Mouse (Mus musculus): Measurements from ENCODE around the gene Polg2. TPM values are rescaled to one million over a fixed set of nuclear protein-coding genes. Genes with fewer than 3 reads are reported as not detected.

Gene Polg2
- total RNA-seq (2023) = 10 to 100 TPM; 11.3 to 13.7 TPM

GRCm38 (mm10) chr11:106779388-106780088, at the start of gene Polg2:
Polg2 (minus strand) TSS chr11:106779537.

GRCm38 (mm10) chr11:106788775-106789459, 9.6 kb upstream of the Polg2 start, which contains the start of the genes Ddx5 and Cep95:
Ddx5 (minus strand) TSS chr11:106789185.
Cep95 (plus strand) TSS chr11:106789252.

GRCm38 (mm10) chr11:106751039-106752018, 28.0 kb downstream of the Polg2 start, which contains the start of gene Milr1:
Milr1 (plus strand) TSS chr11:106751226.

GRCm38 (mm10) chr11:106750121-106750751, 29.1 kb downstream of the Polg2 start, which contains the start of gene Pecam1:
Pecam1 (minus strand) TSS chr11:106750628.

Other genes with a start within 250 kb of the Polg2 start
- gene Tex2, start 166.1 kb downstream of the Polg2 start, total RNA-seq (2023) = 10 to 100 TPM; 34.2 to 39.4 TPM
- gene Pecam1, start 28.9 kb downstream of the Polg2 start, total RNA-seq (2023) = 10 to 100 TPM in 1 of 2 experiments, 1 to 10 TPM in 1; 10.0 to 10.3 TPM
- gene Milr1, start 28.3 kb downstream of the Polg2 start, total RNA-seq (2023) = 100 to 1,000 TPM; 118 to 125 TPM
- 1,000 to 10,000 TPM; 1,273 to 1,361 TPM for gene Ddx5, start 9.6 kb upstream of the Polg2 start, total RNA-seq (2023)
- gene Cep95, start 9.7 kb upstream of the Polg2 start, total RNA-seq (2023) = 10 to 100 TPM; 19.3 to 19.5 TPM
- 10 to 100 TPM; 35.9 to 36.1 TPM for gene Smurf2, start 141.2 kb upstream of the Polg2 start, total RNA-seq (2023)
- 100 to 1,000 TPM; 102 to 109 TPM for gene Kpna2, start 220.0 kb upstream of the Polg2 start, total RNA-seq (2023)
- gene 1810010H24Rik, start 246.1 kb upstream of the Polg2 start, total RNA-seq (2023) = under 1 TPM; 0.37 to 0.42 TPM

Data from neutrophil, adult 59 days (primary cell).